Mouse (Mus musculus) common myeloid progenitor, adult 5-6 weeks (primary cell): ENCODE results near the gene Plcl1. TPM values are rescaled to one million over a fixed set of nuclear protein-coding genes. Genes with fewer than 3 reads are reported as not detected.

ENCODE experiments used
- ATAC-seq: replicated peaks from 2 replicates; pipeline ENCODE4 v1.8.0; 2016; ENCODE audit warnings: low read depth, mild to moderate bottlenecking, moderate TSS enrichment, inconsistent platforms; ENCODE audit not compliant: poor library complexity, severe bottlenecking
- total RNA-seq: library from RNA; stranded (forward); fragments of 200-1000, 187-1606 nt; gene quantifications from 2 replicates; pipeline ENCODE4 v1.2.3, GENCODE M21; 2017

Gene Plcl1
- total RNA-seq, result 0.05 TPM in 1 of 2 replicates, not detected in the other

- peak; percentile 97 for ATAC-seq
Observed at GRCm38 (mm10) chr1:55405272-55406022, at the start of gene Plcl1. Plcl1 (plus strand) TSS chr1:55405921.

GRCm38 (mm10) chr1:55362634-55363033 is 43.1 kb upstream of the Plcl1 start:
- no peak for ATAC-seq

GRCm38 (mm10) chr1:55363044-55363565 is 42.6 kb upstream of the Plcl1 start, which contains the start of gene Boll:
Boll (minus strand) TSS chr1:55363469.
- peak; percentile 79 for ATAC-seq

GRCm38 (mm10) chr1:55363586-55363985 is 42.1 kb upstream of the Plcl1 start:
- peak; percentile 98 for ATAC-seq

- ATAC-seq, result no peak
Observed at GRCm38 (mm10) chr1:55372626-55373025, 33.1 kb upstream of the Plcl1 start.

- ATAC-seq, result no peak
Observed at GRCm38 (mm10) chr1:55380527-55380926, 25.2 kb upstream of the Plcl1 start.

- ATAC-seq, result peak; percentile 100
Observed at GRCm38 (mm10) chr1:55383114-55383773, 22.5 kb upstream of the Plcl1 start.

- ATAC-seq, result no peak
Observed at GRCm38 (mm10) chr1:55399891-55400290, 5.8 kb upstream of the Plcl1 start.

GRCm38 (mm10) chr1:55404439-55404838 is 1.3 kb upstream of the Plcl1 start:
- ATAC-seq, result peak; percentile 48

- 0 out of 2 replicates have a peak, but pooled peaks have one; percentile 4 for ATAC-seq
Observed at GRCm38 (mm10) chr1:55406023-55406413, 297 bp downstream of the Plcl1 start.

GRCm38 (mm10) chr1:55406531-55407375 is 1.0 kb downstream of the Plcl1 start:
- ATAC-seq, result no peak

- no peak for ATAC-seq
Observed at GRCm38 (mm10) chr1:55410670-55411069, 4.9 kb downstream of the Plcl1 start.

- no peak for ATAC-seq
Observed at GRCm38 (mm10) chr1:55411079-55411478, 5.4 kb downstream of the Plcl1 start.

- ATAC-seq, result no peak
Observed at GRCm38 (mm10) chr1:55412569-55412968, 6.8 kb downstream of the Plcl1 start.

- ATAC-seq, result no peak
Observed at GRCm38 (mm10) chr1:55413534-55413933, 7.8 kb downstream of the Plcl1 start.

GRCm38 (mm10) chr1:55418968-55419367 is 13.2 kb downstream of the Plcl1 start:
- peak; percentile 100 for ATAC-seq

- ATAC-seq, result no peak
Observed at GRCm38 (mm10) chr1:55427607-55428006, 21.9 kb downstream of the Plcl1 start.

GRCm38 (mm10) chr1:55429051-55429450 is 23.3 kb downstream of the Plcl1 start:
- ATAC-seq, result no peak

- no peak for ATAC-seq
Observed at GRCm38 (mm10) chr1:55429708-55430107, 24.0 kb downstream of the Plcl1 start.

- no peak for ATAC-seq
Observed at GRCm38 (mm10) chr1:55430587-55430986, 24.9 kb downstream of the Plcl1 start.
